Mouse (Mus musculus): ENCODE measurements around the gene 2410002F23Rik. TPM values are rescaled to one million over a fixed set of nuclear protein-coding genes. Genes with fewer than 3 reads are reported as not detected.
A peak's percentile ranks its signal among the peaks of the same experiment; 100 is the strongest.

2410002F23Rik gene
- polyA plus RNA-seq, 1 experiment from 2014 or later: 117 TPM

DNA sequence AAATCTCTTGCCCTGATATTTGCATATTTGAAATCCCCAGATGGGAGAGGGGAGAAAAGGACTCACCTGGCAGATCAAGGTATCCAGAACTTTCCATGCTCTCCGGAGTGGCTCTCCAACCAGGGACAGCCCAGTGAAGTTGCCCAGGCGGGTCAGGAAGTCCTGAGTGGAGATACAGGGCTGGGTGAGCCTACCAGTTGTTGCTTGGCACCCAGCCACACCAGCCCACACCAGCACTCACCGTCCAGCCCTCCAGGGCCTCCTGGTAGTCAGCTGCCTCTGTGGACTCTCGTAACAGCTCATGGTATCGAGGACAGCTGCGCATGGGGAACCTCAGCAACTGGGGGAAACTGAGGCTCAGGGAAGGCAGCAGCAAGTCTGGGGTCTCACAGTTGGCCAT is 8.4 kb downstream of the 2410002F23Rik start:
- no peaks in the 10 kb centered on the region for H3K4me1 ChIP-seq (ENCODE audit: control insufficient read depth, insufficient read depth, low read length)
- H3K27me3 ChIP-seq (ENCODE audit: control insufficient read depth, insufficient read depth, low read length): no peaks in the 10 kb centered on the region
- H3K36me3 ChIP-seq (ENCODE audit: control insufficient read depth, insufficient read depth, low read length): peaks cover 16% of the 10 kb centered on the region; the same call in 1 of the 2 replicates
- no peak overlapping the region for H3K4me3 ChIP-seq (ENCODE audit: low read depth, low read length)
- DNase-seq (ENCODE audit: low spot score, missing footprints): peak; percentile 59
- no peaks in the 10 kb centered on the region for H3K9me3 ChIP-seq (ENCODE audit: control insufficient read depth, low read length)
- H3K9ac ChIP-seq (ENCODE audit: low read length): no peak overlapping the region
- no peak for ATAC-seq (ENCODE audit: low FRiP score)
- 84% methylated on average over 6 of the region's 6 CpGs for WGBS
- H3K27ac ChIP-seq (ENCODE audit: low read depth, low read length): no peak overlapping the region
- H3K4me2 ChIP-seq: no peak overlapping the region

DNA sequence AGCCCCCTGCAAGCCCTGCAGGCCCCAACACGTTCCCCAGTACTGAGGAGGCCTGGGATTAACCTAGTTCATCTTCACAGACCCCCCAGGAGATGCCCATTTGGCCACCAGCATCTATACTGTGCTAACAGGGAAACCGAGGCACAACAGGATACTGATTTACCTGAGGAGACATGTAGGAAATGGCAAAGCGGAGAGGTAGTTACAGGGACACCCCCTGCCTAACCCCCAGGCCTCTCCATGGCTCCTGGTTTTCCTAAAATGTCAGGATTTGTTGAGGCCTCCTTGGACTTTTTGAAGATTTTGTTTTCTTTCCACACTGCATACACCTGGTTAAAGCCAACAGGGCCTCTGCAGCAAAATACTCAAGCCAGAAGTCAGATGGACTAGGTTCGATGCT is 10.8 kb downstream of the 2410002F23Rik start, which contains the start of gene Acp4:
Gene Acp4 (minus strand): TSS at position 101 of the 400 bp plus-strand sequence.
- H3K4me1 ChIP-seq (ENCODE audit: control insufficient read depth, insufficient read depth, low read length): no peaks in the 10 kb centered on the region
- no peaks in the 10 kb centered on the region for H3K9me3 ChIP-seq (ENCODE audit: control insufficient read depth, low read length)
- ATAC-seq (ENCODE audit: low FRiP score): no peak
- WGBS: 86% methylated on average over 4 of the region's 4 CpGs
- H3K4me2 ChIP-seq: no peak within 1 kb of the TSS
- DNase-seq (ENCODE audit: low spot score, missing footprints): no peak
- no peak within 1 kb of the TSS for H3K27ac ChIP-seq (ENCODE audit: low read depth, low read length)
- H3K36me3 ChIP-seq (ENCODE audit: control insufficient read depth, insufficient read depth, low read length): 0 out of 2 replicates have a peak, but pooled peaks cover 6% of the 10 kb centered on the region
- H3K4me3 ChIP-seq (ENCODE audit: low read depth, low read length): no peak within 1 kb of the TSS
- H3K9ac ChIP-seq (ENCODE audit: low read length): no peak within 1 kb of the TSS
- H3K27me3 ChIP-seq (ENCODE audit: control insufficient read depth, insufficient read depth, low read length): no peaks in the 10 kb centered on the region

GRCm38 (mm10) chr7:44260410-44260809 is 13.9 kb downstream of the 2410002F23Rik start:
- H3K9ac ChIP-seq (ENCODE audit: low read length): no peak overlapping the region
- WGBS: 74% methylated on average over 6 of the region's 6 CpGs
- H3K27ac ChIP-seq (ENCODE audit: low read depth, low read length): no peak overlapping the region
- H3K4me1 ChIP-seq (ENCODE audit: control insufficient read depth, insufficient read depth, low read length): peaks cover 4% of the 10 kb centered on the region
- no peak overlapping the region for H3K4me2 ChIP-seq
- ATAC-seq (ENCODE audit: low FRiP score): no peak
- H3K9me3 ChIP-seq (ENCODE audit: control insufficient read depth, low read length): no peaks in the 10 kb centered on the region
- no peak overlapping the region for H3K4me3 ChIP-seq (ENCODE audit: low read depth, low read length)
- H3K36me3 ChIP-seq (ENCODE audit: control insufficient read depth, insufficient read depth, low read length): no peaks in the 10 kb centered on the region
- H3K27me3 ChIP-seq (ENCODE audit: control insufficient read depth, insufficient read depth, low read length): no peaks in the 10 kb centered on the region
- no peak for DNase-seq (ENCODE audit: low spot score, missing footprints)

GRCm38 (mm10) chr7:44261147-44261546 is 14.6 kb downstream of the 2410002F23Rik start, which contains the start of gene Gm15517:
TSS of gene Gm15517 (plus strand) at chr7:44261447.
- Histone ChIP-seq H3K4me3 (ENCODE audit: low read depth, low read length) (no peak within 1 kb of the TSS), H3K4me1 (ENCODE audit: control insufficient read depth, insufficient read depth, low read length) (peaks cover 4% of the 10 kb centered on the region), H3K27ac (ENCODE audit: low read depth, low read length) (no peak within 1 kb of the TSS), H3K36me3 (ENCODE audit: control insufficient read depth, insufficient read depth, low read length) (no peaks in the 10 kb centered on the region), H3K27me3 (ENCODE audit: control insufficient read depth, insufficient read depth, low read length) (no peaks in the 10 kb centered on the region), H3K9ac (ENCODE audit: low read length) (no peak within 1 kb of the TSS), H3K9me3 (ENCODE audit: control insufficient read depth, low read length) (no peaks in the 10 kb centered on the region), H3K4me2 (no peak within 1 kb of the TSS)
- 48% methylated on average over 5 of the region's 5 CpGs for WGBS
- ATAC-seq (ENCODE audit: low FRiP score): no peak
- no peak for DNase-seq (ENCODE audit: low spot score, missing footprints)

DNA sequence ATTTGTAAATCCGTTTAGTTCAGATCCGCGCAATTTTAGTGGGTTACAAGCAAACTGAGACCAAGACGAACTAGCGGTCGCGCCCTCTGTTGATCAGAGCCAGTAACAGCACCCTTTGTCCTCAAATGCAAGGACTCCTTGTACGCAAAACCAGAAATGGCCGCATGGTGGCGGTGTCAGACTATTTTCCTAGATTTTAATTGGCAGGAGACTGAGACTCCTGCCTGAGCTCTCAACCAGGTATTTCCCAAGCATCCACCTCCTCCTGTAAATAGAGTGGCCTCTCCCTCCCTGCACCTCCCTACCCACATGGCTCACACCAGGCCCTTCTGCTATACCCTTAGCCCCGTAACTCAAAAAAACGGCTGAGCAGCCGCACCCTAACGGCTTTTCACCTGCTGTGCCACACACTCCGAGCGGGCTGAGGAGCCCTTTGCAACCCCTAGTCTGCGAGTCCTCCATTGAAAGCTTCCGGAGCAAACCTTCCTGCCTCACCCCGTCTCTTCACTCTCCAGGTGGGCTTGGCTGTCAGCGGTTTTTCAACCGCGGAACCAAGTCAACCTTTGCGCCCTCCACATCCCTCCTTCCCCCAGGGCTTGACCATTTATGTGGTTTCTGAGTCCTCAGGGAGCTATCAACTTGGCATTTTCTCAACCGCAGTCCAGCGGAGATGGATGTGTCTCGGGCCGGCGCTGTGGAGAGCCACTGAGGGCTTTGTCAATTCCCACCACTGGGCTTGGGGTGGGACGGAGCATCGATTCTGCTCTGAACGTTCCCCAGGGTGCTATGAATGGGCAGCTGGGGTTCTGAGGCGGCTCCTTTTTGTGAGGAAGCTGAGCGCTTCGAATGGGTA is 16.5 kb downstream of the 2410002F23Rik start:
- Histone ChIP-seq H3K27ac (ENCODE audit: low read depth, low read length) (no peak overlapping the region), H3K9ac (ENCODE audit: low read length) (peak overlapping the region; percentile 39; the same call in 1 of the 2 replicates), H3K9me3 (ENCODE audit: control insufficient read depth, low read length) (no peaks in the 10 kb centered on the region), H3K36me3 (ENCODE audit: control insufficient read depth, insufficient read depth, low read length) (no peaks in the 10 kb centered on the region), H3K4me3 (ENCODE audit: low read depth, low read length) (peak overlapping the region; percentile 13; the same call in 1 of the 2 replicates), H3K27me3 (ENCODE audit: control insufficient read depth, insufficient read depth, low read length) (no peaks in the 10 kb centered on the region), H3K4me2 (peak overlapping the region; percentile 41), H3K4me1 (ENCODE audit: control insufficient read depth, insufficient read depth, low read length) (peaks cover 4% of the 10 kb centered on the region)
- 2% methylated on average over 34 of the region's 34 CpGs for WGBS
- peak; percentile 100 for DNase-seq (ENCODE audit: low spot score, missing footprints)
- peak; percentile 82 for ATAC-seq (ENCODE audit: low FRiP score)

GRCm38 (mm10) chr7:44268117-44268516 is 21.6 kb downstream of the 2410002F23Rik start:
- WGBS: 82% methylated on average over 11 of the region's 11 CpGs
- no peak overlapping the region for H3K27ac ChIP-seq (ENCODE audit: low read depth, low read length)
- DNase-seq (ENCODE audit: low spot score, missing footprints): peak; percentile 57
- no peak overlapping the region for H3K4me3 ChIP-seq (ENCODE audit: low read depth, low read length)
- no peak for ATAC-seq (ENCODE audit: low FRiP score)
- no peak overlapping the region for H3K9ac ChIP-seq (ENCODE audit: low read length)
- H3K4me2 ChIP-seq: no peak overlapping the region
- no peaks in the 10 kb centered on the region for H3K27me3 ChIP-seq (ENCODE audit: control insufficient read depth, insufficient read depth, low read length)
- H3K9me3 ChIP-seq (ENCODE audit: control insufficient read depth, low read length): no peaks in the 10 kb centered on the region
- H3K4me1 ChIP-seq (ENCODE audit: control insufficient read depth, insufficient read depth, low read length): peaks cover 2% of the 10 kb centered on the region
- no peaks in the 10 kb centered on the region for H3K36me3 ChIP-seq (ENCODE audit: control insufficient read depth, insufficient read depth, low read length)

GRCm38 (mm10) chr7:44269397-44269796 is 22.9 kb downstream of the 2410002F23Rik start:
- Histone ChIP-seq H3K4me2 (no peak overlapping the region), H3K36me3 (ENCODE audit: control insufficient read depth, insufficient read depth, low read length) (no peaks in the 10 kb centered on the region), H3K27me3 (ENCODE audit: control insufficient read depth, insufficient read depth, low read length) (peaks cover 4% of the 10 kb centered on the region; the same call in 1 of the 2 replicates), H3K4me3 (ENCODE audit: low read depth, low read length) (no peak overlapping the region), H3K27ac (ENCODE audit: low read depth, low read length) (no peak overlapping the region), H3K4me1 (ENCODE audit: control insufficient read depth, insufficient read depth, low read length) (no peaks in the 10 kb centered on the region), H3K9ac (ENCODE audit: low read length) (no peak overlapping the region), H3K9me3 (ENCODE audit: control insufficient read depth, low read length) (no peaks in the 10 kb centered on the region)
- DNase-seq (ENCODE audit: low spot score, missing footprints): no peak
- ATAC-seq (ENCODE audit: low FRiP score): no peak
- WGBS: 85% methylated on average over 2 of the region's 2 CpGs

GRCm38 (mm10) chr7:44271309-44271708 is 24.8 kb downstream of the 2410002F23Rik start:
- H3K4me1 ChIP-seq (ENCODE audit: control insufficient read depth, insufficient read depth, low read length): no peaks in the 10 kb centered on the region
- H3K4me2 ChIP-seq: no peak overlapping the region
- no peaks in the 10 kb centered on the region for H3K36me3 ChIP-seq (ENCODE audit: control insufficient read depth, insufficient read depth, low read length)
- DNase-seq (ENCODE audit: low spot score, missing footprints): peak; percentile 75
- peaks cover 4% of the 10 kb centered on the region; the same call in 1 of the 2 replicates for H3K27me3 ChIP-seq (ENCODE audit: control insufficient read depth, insufficient read depth, low read length)
- no peak overlapping the region for H3K9ac ChIP-seq (ENCODE audit: low read length)
- 66% methylated on average over 2 of the region's 2 CpGs for WGBS
- no peak overlapping the region for H3K4me3 ChIP-seq (ENCODE audit: low read depth, low read length)
- no peaks in the 10 kb centered on the region for H3K9me3 ChIP-seq (ENCODE audit: control insufficient read depth, low read length)
- H3K27ac ChIP-seq (ENCODE audit: low read depth, low read length): no peak overlapping the region
- ATAC-seq (ENCODE audit: low FRiP score): no peak

DNA sequence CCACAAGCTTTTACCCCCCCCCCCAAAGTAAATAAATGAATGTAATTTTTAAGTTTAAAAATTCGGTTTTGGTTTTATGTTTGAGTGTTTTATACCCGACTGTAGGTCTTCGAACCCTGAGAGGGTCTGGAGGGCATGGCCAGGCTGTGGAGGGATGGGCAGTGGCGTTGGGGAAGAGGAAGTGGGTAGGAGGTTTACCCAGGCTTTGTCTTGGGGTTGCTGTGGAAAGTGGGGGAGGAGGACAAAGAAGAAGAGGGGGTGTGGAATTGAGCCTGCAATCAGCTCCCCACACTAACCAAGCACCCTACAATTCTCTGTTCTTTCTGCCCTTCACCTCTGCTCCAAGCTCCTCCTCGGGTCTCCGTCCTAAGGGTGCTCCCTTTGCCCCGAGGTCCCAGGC is 26.0 kb downstream of the 2410002F23Rik start:
- no peaks in the 10 kb centered on the region for H3K9me3 ChIP-seq (ENCODE audit: control insufficient read depth, low read length)
- no peaks in the 10 kb centered on the region for H3K36me3 ChIP-seq (ENCODE audit: control insufficient read depth, insufficient read depth, low read length)
- H3K9ac ChIP-seq (ENCODE audit: low read length): no peak overlapping the region
- no peaks in the 10 kb centered on the region for H3K4me1 ChIP-seq (ENCODE audit: control insufficient read depth, insufficient read depth, low read length)
- WGBS: 86% methylated on average over 7 of the region's 7 CpGs
- ATAC-seq (ENCODE audit: low FRiP score) (no peak), DNase-seq (ENCODE audit: low spot score, missing footprints) (peak; percentile 45)
- H3K4me2 ChIP-seq: no peak overlapping the region
- peaks cover 4% of the 10 kb centered on the region; the same call in 1 of the 2 replicates for H3K27me3 ChIP-seq (ENCODE audit: control insufficient read depth, insufficient read depth, low read length)
- H3K4me3 ChIP-seq (ENCODE audit: low read depth, low read length): no peak overlapping the region
- no peak overlapping the region for H3K27ac ChIP-seq (ENCODE audit: low read depth, low read length)

All from midbrain, embryonic 11.5 days (tissue).